Mouse (Mus musculus): ENCODE results near the gene Susd2.

DNA sequence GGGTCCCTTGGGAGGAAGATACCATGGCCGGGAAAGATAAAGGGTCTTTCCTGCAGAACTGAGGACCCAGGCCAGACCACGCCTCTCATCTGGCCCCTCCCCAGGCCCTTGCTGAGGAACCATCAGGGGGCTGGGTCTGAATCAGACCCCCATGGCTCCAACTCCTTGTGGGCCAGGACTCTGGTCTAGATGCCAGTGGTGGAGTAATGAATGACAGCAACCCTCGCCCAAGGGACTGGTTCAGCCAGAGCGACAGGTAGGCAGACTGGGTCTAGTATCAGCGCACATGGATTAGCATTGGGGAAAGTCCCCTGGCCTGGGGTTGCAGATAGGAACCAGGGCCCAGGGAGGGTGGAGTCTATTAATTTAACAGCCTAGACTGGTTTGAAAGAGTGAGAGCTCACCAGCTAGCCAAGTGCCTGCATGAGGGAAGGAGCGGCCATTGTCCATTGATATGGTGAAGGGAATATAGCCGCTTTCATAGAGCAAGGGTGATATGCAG is 2.0 kb downstream of the Susd2 start:
- TF ChIP-seq CTCF (IDR thresholded peaks at IDR 0.05) (no peak), POLR2A (IDR thresholded peaks at IDR 0.05; ENCODE audit: insufficient read depth, low read depth, low read length) (no peak), EP300 (IDR thresholded peaks at IDR 0.05; ENCODE audit: insufficient read depth, low read depth, low read length) (no peak)

Measured in heart, adult 2 months (tissue).